Mouse (Mus musculus) CD4-positive helper T cell, adult 2 months (primary cell): ENCODE data around the gene Srgap2.

Source experiments
- DNase-seq: peaks from one replicate; pipeline ENCODE4 v3.0.0-alpha.2; 2012; ENCODE audit warnings: low read depth, missing footprints, low spot score

The Srgap2 gene

DNA sequence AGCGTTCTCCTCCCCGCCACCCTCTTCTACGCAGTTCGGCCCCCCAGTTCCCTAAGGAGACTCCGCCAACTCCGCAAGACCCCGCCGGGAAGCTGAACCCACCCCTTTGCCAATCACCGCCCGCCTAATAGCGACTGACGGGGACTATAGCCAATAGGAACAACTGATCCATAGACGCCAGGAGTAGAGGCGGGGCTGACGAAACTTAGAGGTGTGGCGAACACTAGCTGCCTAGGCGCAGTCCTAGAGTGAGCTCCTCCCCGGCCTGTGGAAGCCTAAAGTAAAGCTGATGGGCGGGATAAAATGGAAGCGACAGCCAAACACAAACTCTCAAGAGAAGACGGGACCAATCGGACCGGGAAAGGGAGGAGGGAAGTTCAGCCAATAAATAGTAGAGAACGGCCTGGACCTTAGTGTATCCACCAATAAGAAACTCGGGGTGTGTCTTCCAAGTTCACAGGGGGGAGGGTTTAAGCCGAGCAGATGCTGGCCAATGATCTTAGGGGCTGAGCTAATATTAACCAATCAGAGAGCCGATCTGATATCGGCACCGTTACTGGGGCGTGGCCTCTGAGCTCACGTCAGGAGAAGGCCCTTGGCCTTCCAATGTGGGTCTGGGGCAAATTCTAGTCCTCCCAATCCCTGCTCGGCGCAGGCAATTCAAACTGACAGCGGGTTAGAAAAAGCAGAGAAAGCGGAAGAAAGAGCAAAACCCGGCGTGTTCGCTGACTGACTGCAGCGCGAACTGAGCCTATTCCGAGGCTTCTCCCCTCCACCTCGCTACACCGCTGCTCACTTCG, at the start of gene Srgap2, which contains the start of gene Fam72a:
Srgap2 (minus strand) TSS at position 72 of the 800 bp plus-strand sequence.
Fam72a (plus strand) TSS at position 623 of the 800 bp plus-strand sequence.
- DNase-seq, result peak; percentile 100

- peak; percentile 63 for DNase-seq
Measured at GRCm38 (mm10) chr1:131573721-131574120, 46.6 kb upstream of the Srgap2 start.

DNA sequence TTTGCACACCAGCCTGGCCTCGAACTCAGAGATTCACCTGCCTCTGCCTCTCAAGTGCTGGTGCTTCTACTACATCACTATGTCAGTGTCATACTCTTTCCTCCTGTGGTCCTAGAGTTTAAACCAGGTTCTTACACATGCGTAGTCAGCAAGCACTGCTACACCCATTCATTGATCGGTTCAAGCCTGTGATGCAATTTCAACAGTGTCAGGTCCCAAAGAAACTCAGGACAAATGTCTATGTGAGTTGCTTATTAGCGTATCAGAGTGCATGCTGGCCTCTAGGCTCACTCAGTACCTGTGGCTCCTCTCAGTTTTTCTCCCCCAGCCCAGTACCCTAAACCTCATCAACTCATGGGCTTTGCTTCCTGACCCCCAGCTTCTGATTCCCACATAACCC, 43.2 kb upstream of the Srgap2 start:
- DNase-seq, result no peak

- no peak for DNase-seq
Measured at GRCm38 (mm10) chr1:131569721-131570120, 42.6 kb upstream of the Srgap2 start.

GRCm38 (mm10) chr1:131566056-131566455, 38.9 kb upstream of the Srgap2 start:
- peak; percentile 44 for DNase-seq

DNA sequence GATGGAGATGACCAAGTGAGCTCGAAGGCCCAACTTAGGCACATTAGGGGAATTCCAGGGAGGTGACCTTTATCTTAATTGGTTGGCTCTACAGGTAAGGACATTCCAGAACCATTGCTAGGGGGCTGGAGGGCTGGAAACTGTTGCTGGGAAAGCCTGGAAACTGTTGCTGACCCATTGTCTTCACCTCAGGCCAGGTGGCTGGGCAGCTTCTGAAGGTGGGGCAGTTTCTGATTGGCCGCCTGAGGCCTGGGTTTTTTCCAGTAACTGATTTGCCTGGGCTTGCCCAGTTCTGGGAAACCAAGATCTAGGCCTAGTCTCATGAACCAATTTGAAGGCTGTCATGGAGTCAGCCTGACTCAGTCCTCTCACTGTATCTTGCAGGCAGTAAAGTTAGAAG, 34.9 kb upstream of the Srgap2 start:
- DNase-seq, result no peak

GRCm38 (mm10) chr1:131560500-131560899, 33.3 kb upstream of the Srgap2 start:
- no peak for DNase-seq

DNA sequence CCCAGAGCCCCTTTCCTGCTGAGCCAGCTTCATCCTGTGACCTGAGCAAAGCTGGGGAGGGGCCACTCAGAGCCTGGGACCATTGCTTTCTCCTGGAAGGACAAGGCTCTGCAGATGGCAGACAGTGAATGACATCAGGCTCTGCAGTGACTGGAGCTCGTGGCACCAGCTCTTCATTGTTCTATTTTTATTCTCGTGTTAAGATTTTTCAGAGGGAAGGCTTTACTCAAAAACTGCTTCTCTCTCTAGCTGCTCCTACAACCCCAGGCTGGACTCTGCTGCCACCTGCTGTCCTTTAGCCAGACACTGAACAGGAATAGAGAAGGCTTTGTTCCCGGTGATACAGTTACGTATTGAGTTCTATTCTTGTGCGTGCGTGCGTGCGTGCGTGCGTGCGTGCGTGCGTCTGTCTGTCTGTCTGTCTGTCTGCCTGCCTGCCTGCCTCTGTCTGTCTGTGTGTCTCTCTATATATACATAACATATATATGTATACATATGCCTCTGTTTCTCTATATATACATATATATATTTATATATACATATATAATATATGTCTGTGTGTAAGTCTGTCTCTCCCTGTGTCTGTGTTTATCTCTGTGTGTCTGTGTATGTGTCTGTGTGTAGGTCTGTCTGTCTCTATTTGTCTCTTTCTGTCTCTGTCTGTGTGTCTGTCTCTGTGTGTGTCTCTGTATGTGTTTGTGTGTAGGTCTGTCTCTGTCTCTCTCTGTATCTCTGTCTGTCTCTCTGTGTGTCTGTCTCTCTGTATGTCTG, 28.1 kb upstream of the Srgap2 start:
- DNase-seq, result peak; percentile 87

DNA sequence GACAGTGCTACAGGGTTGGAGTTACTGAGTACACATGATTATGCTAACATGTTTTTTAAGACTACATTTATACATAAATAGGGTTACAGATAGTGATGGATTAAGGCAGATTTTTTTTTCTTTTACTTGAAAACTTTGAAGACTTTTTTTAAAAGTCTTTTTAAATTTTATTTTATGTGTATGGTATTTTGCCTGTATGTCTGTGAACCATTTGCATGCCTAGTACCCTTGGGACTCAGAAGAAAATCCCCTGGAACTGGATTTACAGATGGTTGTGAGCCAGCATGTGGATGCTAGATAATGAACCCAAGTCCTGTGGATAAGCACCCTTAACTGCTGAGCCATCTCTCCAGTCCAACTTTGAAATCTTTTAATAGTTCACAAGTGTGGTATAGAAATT, 26.3 kb upstream of the Srgap2 start:
- no peak for DNase-seq

GRCm38 (mm10) chr1:131551956-131552355, 24.8 kb upstream of the Srgap2 start:
- DNase-seq, result no peak

DNA sequence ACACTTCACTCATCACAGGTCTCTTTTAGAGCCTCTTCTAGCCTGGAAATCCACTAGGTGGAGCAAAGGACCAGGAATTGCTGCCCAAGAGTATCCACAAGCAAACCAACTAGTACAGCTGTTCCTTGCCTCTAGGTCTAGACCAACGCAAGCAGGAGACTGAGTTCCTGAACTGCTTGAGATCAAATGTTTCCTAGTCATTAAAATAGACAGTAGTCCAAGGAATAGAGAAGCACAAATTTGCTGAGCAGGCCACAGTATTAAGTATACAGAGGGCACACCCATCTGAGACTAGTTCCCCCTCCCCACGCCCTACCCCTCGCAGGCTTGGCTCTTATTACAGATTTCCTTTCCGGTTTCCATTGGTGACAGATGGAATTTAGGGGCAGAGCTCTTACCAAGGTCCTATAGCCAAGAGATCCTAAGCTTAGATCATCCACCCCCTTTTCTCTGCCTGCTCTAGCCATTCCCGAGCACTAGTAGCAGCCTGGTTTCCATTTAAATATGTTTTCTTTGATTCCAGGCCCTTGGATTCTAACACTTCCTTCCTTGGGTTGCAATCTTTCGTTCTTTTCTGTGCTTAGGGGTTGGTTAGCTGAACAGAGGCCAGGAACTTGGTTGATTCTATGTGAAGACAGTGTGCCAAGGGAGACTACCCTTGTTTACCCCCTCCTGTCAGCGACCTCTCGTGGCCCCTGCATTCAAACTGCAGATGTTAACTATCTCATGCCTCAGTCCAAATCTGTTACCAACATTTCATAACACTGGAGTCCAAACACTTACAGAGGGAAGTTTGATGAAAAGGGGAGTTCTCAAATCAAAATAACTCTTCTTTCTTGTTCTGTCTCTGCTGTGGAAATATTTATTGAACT, 21.6 kb upstream of the Srgap2 start:
- no peak for DNase-seq

- no peak for DNase-seq
Measured at GRCm38 (mm10) chr1:131546798-131547690, 19.9 kb upstream of the Srgap2 start.

DNA sequence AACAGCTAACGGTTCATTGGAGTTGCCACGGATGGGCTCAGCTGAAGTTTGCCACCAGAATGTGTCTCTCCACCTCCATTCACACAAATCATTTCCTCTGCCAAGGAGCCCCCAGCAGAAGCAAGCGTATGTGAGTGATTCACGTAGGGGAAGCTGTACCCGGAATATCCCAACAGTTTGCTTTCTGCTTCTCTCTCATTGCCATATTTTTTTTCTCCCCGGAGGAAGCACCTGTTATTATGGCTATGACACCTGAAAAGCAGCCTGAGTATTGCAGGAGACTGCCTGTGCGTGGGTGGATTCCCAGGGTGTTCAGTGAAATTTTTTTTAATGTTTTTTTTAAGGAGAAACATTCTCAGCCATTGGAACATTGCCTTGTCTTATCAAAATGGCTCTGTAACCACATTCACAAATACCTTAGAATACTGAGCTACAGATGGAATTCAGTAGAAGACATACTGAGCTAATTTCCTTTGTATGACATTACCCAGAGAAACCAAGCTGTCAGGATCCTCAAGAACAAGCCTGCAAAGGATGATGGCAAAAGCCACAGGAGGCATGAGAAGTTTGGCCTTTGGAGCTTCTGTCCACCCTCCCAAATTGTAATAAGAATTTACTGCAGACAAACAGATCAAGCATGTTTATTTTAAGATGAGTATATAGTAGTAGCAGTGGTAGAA, 16.9 kb upstream of the Srgap2 start:
- no peak for DNase-seq

DNA sequence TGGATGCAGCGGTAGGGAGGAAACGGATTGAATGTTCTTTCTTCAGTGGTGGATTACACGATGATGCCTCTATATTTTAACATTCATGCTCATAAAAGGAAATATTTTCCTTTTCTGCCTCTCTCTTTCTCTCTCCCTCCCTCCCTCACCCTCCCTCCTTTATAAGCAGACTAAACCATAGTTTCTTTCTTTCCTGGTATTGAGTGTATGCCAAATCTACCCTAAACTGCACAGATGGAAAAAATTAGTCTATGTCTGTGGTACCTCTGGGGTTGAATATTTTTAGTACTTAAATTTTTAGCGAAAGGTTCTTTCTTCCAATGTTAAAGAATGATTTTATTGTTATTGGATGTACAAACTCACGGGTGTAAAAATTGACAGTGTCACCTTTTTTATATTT, 14.8 kb upstream of the Srgap2 start:
- no peak for DNase-seq

GRCm38 (mm10) chr1:131541431-131541830, 14.3 kb upstream of the Srgap2 start:
- no peak for DNase-seq

- no peak for DNase-seq
Measured at GRCm38 (mm10) chr1:131540795-131541194, 13.6 kb upstream of the Srgap2 start.

GRCm38 (mm10) chr1:131539771-131540170, 12.6 kb upstream of the Srgap2 start:
- DNase-seq, result no peak

GRCm38 (mm10) chr1:131528561-131529166, 1.5 kb upstream of the Srgap2 start:
- DNase-seq, result peak; percentile 22

- DNase-seq, result no peak
Measured at GRCm38 (mm10) chr1:131528081-131528507, 942 bp upstream of the Srgap2 start.
